Mouse (Mus musculus): Measurements from ENCODE around the gene Nav2.

The Nav2 gene

DNA sequence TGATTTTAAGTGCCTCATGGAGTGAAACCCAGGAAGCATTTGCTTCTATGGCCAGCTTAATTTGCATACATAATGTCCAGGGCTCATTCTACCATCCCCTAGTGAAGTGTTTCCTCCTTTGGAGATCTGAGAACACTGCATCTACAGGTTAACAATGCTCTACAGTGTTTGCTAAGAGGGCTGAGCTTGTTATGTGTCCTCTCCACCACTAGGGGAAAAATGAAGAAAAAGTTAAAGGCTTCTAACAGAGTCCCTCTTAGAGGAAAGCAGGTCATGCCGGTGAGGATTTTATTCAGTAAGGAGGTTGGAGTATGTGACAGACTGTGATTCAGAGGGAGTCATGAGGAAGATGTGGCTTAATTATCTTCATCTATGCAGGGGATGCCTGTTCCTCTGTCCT is 103.5 kb downstream of the Nav2 start:
- DNase-seq, result no peak

GRCm38 (mm10) chr7:49014480-49014879 is 106.0 kb downstream of the Nav2 start:
- DNase-seq, result no peak

GRCm38 (mm10) chr7:49015297-49015696 is 106.8 kb downstream of the Nav2 start:
- DNase-seq, result no peak

- no peak for DNase-seq
Measured at GRCm38 (mm10) chr7:49016088-49016487, 107.6 kb downstream of the Nav2 start.

- peak; percentile 46 for DNase-seq
Measured at GRCm38 (mm10) chr7:49017794-49018193, 109.3 kb downstream of the Nav2 start.

- DNase-seq, result no peak
Measured at GRCm38 (mm10) chr7:49018478-49018914, 110.0 kb downstream of the Nav2 start.

- DNase-seq, result no peak
Measured at GRCm38 (mm10) chr7:49025026-49025815, 116.7 kb downstream of the Nav2 start.

DNA sequence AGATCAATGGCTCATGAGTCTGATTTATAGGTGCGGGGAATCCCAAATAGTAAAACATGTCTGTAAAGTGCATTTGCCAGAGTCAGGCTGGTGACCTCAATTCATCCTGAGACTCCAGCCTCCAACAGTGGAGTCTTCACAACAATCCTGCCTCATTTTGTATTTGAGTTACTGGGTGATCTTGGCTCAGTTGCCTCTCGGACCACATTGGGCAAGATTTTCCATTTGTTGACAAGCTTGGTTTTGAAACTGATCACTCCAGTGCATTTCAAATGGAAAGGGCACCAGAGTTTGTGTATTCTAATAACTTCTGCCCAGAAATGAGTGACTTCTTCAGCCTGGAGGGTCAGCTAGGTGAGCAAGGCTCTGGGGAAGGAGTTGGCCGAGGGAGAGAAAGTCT is 117.5 kb downstream of the Nav2 start:
- DNase-seq, result no peak

- no peak for DNase-seq
Measured at GRCm38 (mm10) chr7:49026466-49026865, 118.0 kb downstream of the Nav2 start.

- no peak for DNase-seq
Measured at GRCm38 (mm10) chr7:49029282-49030012, 120.9 kb downstream of the Nav2 start.

DNA sequence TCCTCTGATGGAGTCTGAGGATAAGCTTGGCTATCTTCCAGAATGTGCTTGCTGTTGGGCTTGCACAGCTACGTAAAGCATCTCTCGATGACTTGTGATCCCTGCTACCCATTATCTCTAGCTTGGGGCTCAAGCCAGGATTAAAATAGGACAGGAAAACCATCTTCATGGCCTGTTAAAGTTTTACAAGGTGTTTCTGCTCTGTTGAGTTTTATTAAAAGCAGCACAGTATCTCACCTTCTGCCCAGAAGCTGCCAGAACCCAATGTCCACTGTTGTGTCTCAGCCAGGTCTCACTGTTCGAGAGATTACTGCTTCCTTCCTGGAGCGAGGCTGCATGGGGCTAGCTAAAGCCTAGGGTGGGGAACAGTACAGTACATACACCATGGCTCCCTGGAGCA is 123.7 kb downstream of the Nav2 start:
- peak; percentile 34 for DNase-seq

DNA sequence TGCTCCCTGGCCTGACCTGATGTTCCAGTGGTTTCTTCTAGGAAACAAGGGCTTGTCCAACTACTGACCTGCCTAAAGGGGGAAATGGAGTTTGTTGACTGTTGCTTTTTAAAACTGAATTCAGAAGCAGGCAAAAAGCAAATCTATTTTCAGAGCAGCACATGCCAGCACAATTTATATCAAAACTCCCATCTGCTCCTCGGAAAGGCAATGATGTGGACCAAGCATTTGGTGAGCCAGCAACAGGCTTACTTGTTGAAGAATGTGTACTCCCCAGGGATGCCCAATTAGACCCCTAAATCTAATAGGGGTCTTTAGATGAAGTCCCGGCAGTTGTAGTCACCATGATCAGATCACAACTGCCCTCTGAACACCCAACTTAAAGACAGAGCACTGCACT is 125.7 kb downstream of the Nav2 start:
- DNase-seq, result no peak

DNA sequence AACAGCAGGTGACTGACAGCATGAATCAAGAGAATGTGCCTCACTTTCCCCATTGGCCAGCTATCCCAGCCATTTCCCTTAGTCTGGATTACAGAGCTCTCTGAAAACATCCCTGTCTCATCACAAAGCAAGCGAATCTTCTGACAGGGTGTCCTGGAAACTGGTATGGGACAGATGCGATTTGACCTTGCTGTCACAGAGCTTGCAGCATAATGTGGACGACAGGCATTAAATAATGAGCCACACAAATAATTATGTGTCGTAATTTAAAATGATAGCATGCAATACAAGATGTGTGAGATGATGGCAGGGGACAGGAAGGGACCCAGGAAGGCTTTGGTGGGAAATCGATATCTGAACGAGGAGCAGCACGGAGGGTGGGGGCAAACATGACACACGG is 131.6 kb downstream of the Nav2 start:
- no peak for DNase-seq

GRCm38 (mm10) chr7:49041334-49042070 is 133.0 kb downstream of the Nav2 start:
- DNase-seq, result no peak

GRCm38 (mm10) chr7:49045499-49046346 is 137.2 kb downstream of the Nav2 start:
- peak; percentile 60 for DNase-seq

- peak; percentile 19 for DNase-seq
Measured at GRCm38 (mm10) chr7:49046347-49046989, 138.0 kb downstream of the Nav2 start.

DNA sequence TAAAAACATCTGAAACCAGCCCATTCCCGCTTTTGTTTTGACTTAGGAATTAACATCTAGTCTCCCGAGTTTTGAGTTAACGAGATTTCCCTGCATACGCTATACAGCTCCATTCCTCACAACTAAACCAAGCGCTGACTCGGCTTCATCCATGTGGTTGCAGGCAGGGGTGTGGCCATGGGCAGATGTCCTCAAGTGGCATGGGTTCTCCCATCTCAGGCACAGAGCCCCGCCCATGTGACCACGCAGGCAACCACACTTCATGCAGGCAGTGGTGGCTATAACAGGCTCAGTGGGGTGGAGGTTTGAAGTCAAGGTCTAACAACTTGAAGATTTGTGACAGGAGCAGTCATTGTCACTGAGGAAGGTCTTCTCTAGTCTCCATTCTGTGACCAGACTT is 138.8 kb downstream of the Nav2 start:
- peak; percentile 32 for DNase-seq

DNA sequence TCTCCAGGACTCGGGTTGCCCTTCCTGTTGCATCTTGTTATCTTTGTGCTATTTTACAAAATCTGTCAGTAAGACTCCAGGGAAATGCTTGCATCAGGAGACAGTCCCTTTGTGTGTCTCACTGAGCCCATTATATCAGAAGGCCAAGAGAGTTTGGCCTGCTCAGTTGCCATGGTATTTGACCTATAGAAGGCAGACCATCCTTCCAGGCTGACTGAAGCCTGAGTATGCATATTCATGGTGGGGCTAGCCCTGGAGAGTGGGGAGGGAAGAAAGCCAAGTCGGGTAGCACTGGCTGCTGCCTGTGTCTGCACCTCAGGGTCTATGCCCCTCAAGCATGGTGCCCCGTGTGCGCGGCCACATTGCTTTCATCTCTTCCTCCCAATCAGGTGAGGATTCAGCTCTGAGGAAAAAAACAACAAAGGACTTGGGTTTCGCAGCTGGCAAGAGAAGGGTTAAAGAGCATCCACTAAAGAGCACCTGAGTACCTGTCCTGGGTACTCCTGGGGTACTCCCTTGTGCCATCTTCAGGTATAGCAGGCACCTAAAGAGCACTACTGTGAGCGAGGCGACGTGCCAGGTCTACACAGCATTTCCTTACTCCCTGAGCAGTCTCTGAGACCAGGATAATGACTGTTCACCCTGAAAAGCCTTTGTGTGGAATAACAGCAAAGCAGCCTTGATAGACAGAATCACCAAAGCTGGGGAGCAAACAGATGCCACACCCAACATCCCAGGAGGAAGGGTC is 144.5 kb downstream of the Nav2 start:
- DNase-seq, result no peak

DNA sequence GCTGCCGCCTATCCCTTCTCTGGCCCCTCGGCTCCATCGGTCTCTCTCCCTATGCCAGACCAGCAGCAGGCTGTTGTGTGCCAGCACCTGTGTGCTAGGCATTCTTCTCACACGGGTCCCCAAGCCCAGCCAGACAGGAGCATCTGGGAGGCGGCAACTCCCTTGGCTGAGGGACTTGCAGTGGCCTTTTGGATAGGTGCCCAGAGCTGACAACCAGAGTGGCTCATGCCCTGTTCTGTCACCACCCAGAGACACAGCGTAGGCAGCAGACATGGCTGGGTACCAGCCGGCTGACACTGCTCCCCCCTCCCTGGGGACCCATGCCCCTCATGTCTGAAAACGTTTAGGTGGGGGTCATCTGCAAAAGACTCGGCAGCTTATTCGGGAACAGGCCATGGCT is 146.8 kb downstream of the Nav2 start:
- DNase-seq, result no peak

- DNase-seq, result no peak
Measured at GRCm38 (mm10) chr7:49058304-49059012, 149.9 kb downstream of the Nav2 start.
